Mouse (Mus musculus): ENCODE measurements at regions not wholly inside any gene's neighbourhood (a gene's known extent, or its start where the extent isn't known, plus 50 kb on each side); places are given as distances from the start of the nearest gene placed in this dataset.

DNA sequence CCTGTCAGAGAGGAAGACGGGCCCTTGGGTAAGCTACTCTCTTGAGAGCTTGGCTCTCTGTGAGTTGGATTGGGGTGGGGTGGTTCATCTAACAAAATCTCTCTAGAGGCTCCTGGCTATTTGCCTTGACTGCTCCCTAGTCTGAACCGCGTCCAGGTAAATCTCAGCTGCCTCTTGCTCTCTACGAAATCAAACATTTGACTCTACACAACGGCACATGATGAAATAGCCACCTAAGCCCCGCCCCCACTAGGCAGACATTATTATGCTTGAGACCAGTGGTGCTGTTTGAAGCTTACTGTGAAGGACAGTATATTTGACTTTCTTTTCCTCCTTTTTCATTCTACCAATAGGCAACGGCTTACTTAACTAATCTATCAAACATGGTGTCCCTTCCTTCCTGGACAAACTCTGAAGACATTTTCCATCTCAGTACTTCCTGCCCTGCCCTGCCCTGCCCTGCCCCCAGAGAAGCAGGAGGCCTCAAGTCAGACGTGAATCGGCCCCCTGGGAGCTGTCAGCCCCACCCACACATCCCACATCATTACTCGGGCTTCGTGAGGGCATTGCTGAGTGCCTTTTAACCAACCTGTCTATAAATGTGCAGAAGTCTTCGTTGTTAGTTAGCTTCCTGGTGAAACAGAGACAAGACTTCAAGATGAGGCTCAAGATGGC lies 103.4 kb upstream of the Rreb1 start:
- H3K27me3 ChIP-seq (ENCODE audit: insufficient read depth, low read length) = no peaks in the 10 kb centered on the region
- ATAC-seq (replicated peaks; ENCODE audit: low FRiP score, low read depth) = no peak
- 58% methylated on average over 12 of the region's 12 CpGs for WGBS
- no peak overlapping the region for H3K4me3 ChIP-seq (replicated peaks; ENCODE audit: low read depth, low read length)
- no peaks in the 10 kb centered on the region for H3K36me3 ChIP-seq (ENCODE audit: insufficient read depth, low read length)
- no peak for TF ChIP-seq CTCF (IDR thresholded peaks at IDR 0.05; ENCODE audit: low read depth)
- H3K27ac ChIP-seq = no peak overlapping the region
- DNase-seq (ENCODE audit: low spot score) = no peak
- H3K9ac ChIP-seq (ENCODE audit: low read depth, low read length) = no peak overlapping the region
- no peak overlapping the region for H3K4me2 ChIP-seq (ENCODE audit: low read length)
- no peaks in the 10 kb centered on the region for H3K4me1 ChIP-seq (replicated peaks; ENCODE audit: insufficient read depth, low read length)
- H3K9me3 ChIP-seq (replicated peaks; ENCODE audit: low read length) = no peaks in the 10 kb centered on the region

DNA sequence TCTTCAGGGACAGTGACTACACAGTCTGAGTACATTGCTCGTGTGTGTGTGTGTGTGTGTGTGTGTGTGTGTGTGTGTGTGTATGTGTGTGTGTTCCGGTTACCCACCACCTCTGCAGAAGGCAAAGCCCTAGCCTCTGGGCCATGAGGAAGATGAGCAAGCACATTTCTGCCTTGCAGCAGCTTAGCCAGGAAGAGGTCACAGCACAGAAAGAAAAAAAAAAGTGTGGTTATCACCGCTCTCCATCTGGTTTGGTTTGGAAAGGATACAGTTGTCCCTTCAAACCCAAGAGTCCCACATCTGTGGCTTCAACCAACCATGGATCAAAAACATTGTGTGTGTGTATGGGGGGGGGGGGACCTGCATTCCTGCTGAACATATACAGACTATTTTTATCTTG lies 102.5 kb upstream of the Rreb1 start:
- 91% methylated on average over 3 of the region's 3 CpGs for WGBS
- no peak overlapping the region for H3K4me3 ChIP-seq (replicated peaks; ENCODE audit: low read depth, low read length)
- DNase-seq (ENCODE audit: low spot score) = no peak
- H3K27ac ChIP-seq = no peak overlapping the region
- TF ChIP-seq CTCF (IDR thresholded peaks at IDR 0.05; ENCODE audit: low read depth) = no peak
- H3K9me3 ChIP-seq (replicated peaks; ENCODE audit: low read length) = no peaks in the 10 kb centered on the region
- no peak overlapping the region for H3K9ac ChIP-seq (ENCODE audit: low read depth, low read length)
- H3K4me2 ChIP-seq (ENCODE audit: low read length) = no peak overlapping the region
- no peaks in the 10 kb centered on the region for H3K4me1 ChIP-seq (replicated peaks; ENCODE audit: insufficient read depth, low read length)
- no peak for ATAC-seq (replicated peaks; ENCODE audit: low FRiP score, low read depth)
- no peaks in the 10 kb centered on the region for H3K27me3 ChIP-seq (ENCODE audit: insufficient read depth, low read length)
- H3K36me3 ChIP-seq (ENCODE audit: insufficient read depth, low read length) = no peaks in the 10 kb centered on the region

DNA sequence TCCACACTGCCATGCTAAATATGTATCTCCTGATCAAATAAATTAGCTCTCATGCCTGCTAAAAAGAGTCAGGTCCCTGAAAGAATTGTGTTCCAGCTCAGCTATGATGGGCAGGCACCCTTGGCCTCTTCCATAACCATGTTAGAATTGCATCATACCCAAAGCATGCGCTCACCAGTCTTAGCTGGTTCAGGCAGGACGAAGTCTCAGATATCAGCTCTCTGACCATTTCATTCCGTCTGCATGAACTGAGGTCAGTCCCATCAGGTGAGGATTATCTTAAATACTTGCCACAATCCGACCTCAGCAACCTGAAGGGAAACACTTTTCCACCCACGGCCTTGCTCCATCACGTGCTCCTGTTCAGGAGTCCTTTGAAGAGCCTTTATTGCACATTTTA lies 101.3 kb upstream of the Rreb1 start:
- no peak overlapping the region for H3K9ac ChIP-seq (ENCODE audit: low read depth, low read length)
- H3K36me3 ChIP-seq (ENCODE audit: insufficient read depth, low read length) = no peaks in the 10 kb centered on the region
- no peak for TF ChIP-seq CTCF (IDR thresholded peaks at IDR 0.05; ENCODE audit: low read depth)
- no peak overlapping the region for H3K4me3 ChIP-seq (replicated peaks; ENCODE audit: low read depth, low read length)
- no peaks in the 10 kb centered on the region for H3K9me3 ChIP-seq (replicated peaks; ENCODE audit: low read length)
- DNase-seq (ENCODE audit: low spot score) (no peak), ATAC-seq (replicated peaks; ENCODE audit: low FRiP score, low read depth) (no peak)
- no peaks in the 10 kb centered on the region for H3K27me3 ChIP-seq (ENCODE audit: insufficient read depth, low read length)
- no peak overlapping the region for H3K27ac ChIP-seq
- H3K4me1 ChIP-seq (replicated peaks; ENCODE audit: insufficient read depth, low read length) = no peaks in the 10 kb centered on the region
- H3K4me2 ChIP-seq (ENCODE audit: low read length) = no peak overlapping the region
- 74% methylated on average over 6 of the region's 6 CpGs for WGBS

DNA sequence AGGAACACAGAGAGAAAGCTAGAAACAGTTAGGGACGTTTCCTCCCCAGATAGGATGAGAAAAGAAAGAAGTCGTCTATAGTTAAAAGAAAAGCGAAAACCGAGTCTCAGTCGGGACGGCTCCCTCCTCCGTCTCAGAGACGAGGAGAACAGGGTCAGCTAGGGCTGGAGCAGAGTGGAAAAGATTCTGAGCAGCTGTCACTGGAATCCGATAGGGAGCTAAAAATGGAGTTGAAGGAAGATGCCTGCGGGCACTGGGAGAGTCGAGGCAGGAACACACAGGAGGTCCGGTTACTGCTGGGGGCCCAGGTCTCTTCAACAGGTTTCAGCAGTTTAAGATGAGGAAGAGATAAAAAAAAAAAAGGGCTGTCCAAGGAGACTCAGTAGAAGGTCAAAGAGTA lies 99.9 kb upstream of the Rreb1 start:
- H3K9ac ChIP-seq (ENCODE audit: low read depth, low read length) = no peak overlapping the region
- no peak overlapping the region for H3K4me2 ChIP-seq (ENCODE audit: low read length)
- H3K4me3 ChIP-seq (replicated peaks; ENCODE audit: low read depth, low read length) = no peak overlapping the region
- DNase-seq (ENCODE audit: low spot score) = no peak
- no peak overlapping the region for H3K27ac ChIP-seq
- no peak for ATAC-seq (replicated peaks; ENCODE audit: low FRiP score, low read depth)
- H3K27me3 ChIP-seq (ENCODE audit: insufficient read depth, low read length) = no peaks in the 10 kb centered on the region
- no peak for TF ChIP-seq CTCF (IDR thresholded peaks at IDR 0.05; ENCODE audit: low read depth)
- no peaks in the 10 kb centered on the region for H3K36me3 ChIP-seq (ENCODE audit: insufficient read depth, low read length)
- no peaks in the 10 kb centered on the region for H3K4me1 ChIP-seq (replicated peaks; ENCODE audit: insufficient read depth, low read length)
- no peaks in the 10 kb centered on the region for H3K9me3 ChIP-seq (replicated peaks; ENCODE audit: low read length)
- 39% methylated on average over 12 of the region's 12 CpGs for WGBS

DNA sequence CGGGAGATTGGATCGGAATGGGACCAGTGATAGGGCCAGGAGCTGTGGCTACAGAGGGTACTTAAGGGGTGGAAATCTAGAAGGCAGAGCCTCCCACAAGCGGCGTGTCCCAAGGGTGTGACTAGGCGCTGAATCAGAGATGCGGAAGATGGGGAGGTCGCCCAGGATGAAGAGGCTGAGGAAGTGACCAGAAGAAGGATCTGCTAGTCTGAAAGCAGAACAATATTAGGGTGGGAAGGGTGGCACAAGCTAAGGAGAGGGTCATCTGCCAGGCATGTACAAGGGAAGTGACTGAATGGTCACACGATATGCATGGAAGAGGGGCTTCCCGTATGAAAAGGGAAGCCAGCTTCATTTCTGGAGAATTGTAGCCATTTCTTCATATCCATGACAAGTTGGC lies 99.4 kb upstream of the Rreb1 start:
- Histone ChIP-seq H3K9ac (ENCODE audit: low read depth, low read length) (no peak overlapping the region), H3K27me3 (ENCODE audit: insufficient read depth, low read length) (no peaks in the 10 kb centered on the region), H3K27ac (no peak overlapping the region), H3K4me2 (ENCODE audit: low read length) (no peak overlapping the region), H3K4me1 (replicated peaks; ENCODE audit: insufficient read depth, low read length) (no peaks in the 10 kb centered on the region), H3K4me3 (replicated peaks; ENCODE audit: low read depth, low read length) (no peak overlapping the region), H3K9me3 (replicated peaks; ENCODE audit: low read length) (no peaks in the 10 kb centered on the region), H3K36me3 (ENCODE audit: insufficient read depth, low read length) (no peaks in the 10 kb centered on the region)
- TF ChIP-seq CTCF (IDR thresholded peaks at IDR 0.05; ENCODE audit: low read depth) = no peak
- no peak for ATAC-seq (replicated peaks; ENCODE audit: low FRiP score, low read depth)
- no peak for DNase-seq (ENCODE audit: low spot score)
- 90% methylated on average over 9 of the region's 9 CpGs for WGBS

DNA sequence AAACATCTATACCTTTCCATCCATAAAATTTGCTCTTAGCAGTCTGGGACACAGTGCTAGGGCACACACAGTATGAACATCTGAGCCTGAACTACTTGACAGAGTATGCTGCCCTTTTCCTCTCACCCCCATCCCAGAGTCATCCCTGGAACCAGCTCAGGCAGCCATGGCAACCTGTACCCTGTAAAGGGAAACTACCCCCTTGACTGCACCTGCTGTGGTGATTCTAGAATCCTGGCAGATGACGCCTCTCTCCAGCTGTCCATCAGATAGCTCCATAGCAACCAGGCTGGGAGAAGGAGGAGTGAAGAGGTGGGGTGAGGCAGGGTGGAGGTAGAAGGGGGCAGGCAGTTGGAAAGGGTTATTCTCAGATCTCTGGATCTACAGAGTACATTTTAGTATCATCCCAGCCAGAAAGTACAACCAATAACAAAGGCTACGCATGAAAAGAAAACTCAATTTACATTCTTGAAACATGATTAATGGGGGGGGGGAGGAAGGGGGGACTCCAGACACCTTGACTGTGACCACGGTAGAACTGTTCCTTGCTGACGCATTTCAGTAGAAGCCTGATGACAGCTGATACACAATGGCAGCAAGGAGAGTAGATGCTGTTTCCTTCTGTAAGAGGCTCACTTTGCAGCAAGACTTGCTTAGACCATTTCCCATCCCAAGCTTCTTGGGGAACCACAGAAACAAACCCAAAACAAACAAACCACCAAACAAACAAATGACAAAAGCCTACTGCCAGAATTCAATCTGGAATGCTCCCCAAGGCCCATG lies 97.2 kb upstream of the Rreb1 start:
- Histone ChIP-seq H3K27ac (no peak overlapping the region), H3K4me2 (ENCODE audit: low read length) (no peak overlapping the region), H3K4me1 (replicated peaks; ENCODE audit: insufficient read depth, low read length) (no peaks in the 10 kb centered on the region), H3K9me3 (replicated peaks; ENCODE audit: low read length) (no peaks in the 10 kb centered on the region), H3K27me3 (ENCODE audit: insufficient read depth, low read length) (no peaks in the 10 kb centered on the region), H3K36me3 (ENCODE audit: insufficient read depth, low read length) (no peaks in the 10 kb centered on the region), H3K4me3 (replicated peaks; ENCODE audit: low read depth, low read length) (no peak overlapping the region), H3K9ac (ENCODE audit: low read depth, low read length) (no peak overlapping the region)
- 33% methylated on average over 4 of the region's 4 CpGs for WGBS
- ATAC-seq (replicated peaks; ENCODE audit: low FRiP score, low read depth) (peak; percentile 57), DNase-seq (ENCODE audit: low spot score) (no peak)
- no peak for TF ChIP-seq CTCF (IDR thresholded peaks at IDR 0.05; ENCODE audit: low read depth)

Measured in kidney, postnatal 0 days (tissue).